Mouse (Mus musculus) left cerebral cortex, adult 18-20 months (tissue): ENCODE data around the gene Aldh1b1. TPM values are rescaled to one million over a fixed set of nuclear protein-coding genes. Genes with fewer than 3 reads are reported as not detected.

Experiments
- DNase-seq, 2 experiments: peaks; one replicate each; pipeline ENCODE4 v3.0.0; 2021 to 2022; ENCODE audit warnings: low spot score in 2 of 2, mixed read lengths in 1 of 2
- total RNA-seq, 2 experiments: library from RNA; stranded (reverse); gene quantifications; 2 replicates each; pipeline ENCODE4 v1.2.3; 2021

Aldh1b1 gene
- total RNA-seq, 2 experiments from 2014 or later, result 4.6 to 4.7 TPM

GRCm38 (mm10) chr4:45771619-45772018 lies 27.2 kb upstream of the Aldh1b1 start:
- peak in 1 of 2 experiments; percentile 35 for DNase-seq

GRCm38 (mm10) chr4:45783671-45784070 lies 15.2 kb upstream of the Aldh1b1 start:
- DNase-seq, result no peak

- DNase-seq, result no peak
Measured at GRCm38 (mm10) chr4:45785959-45786358, 12.9 kb upstream of the Aldh1b1 start.

GRCm38 (mm10) chr4:45786674-45787073 lies 12.1 kb upstream of the Aldh1b1 start:
- DNase-seq, result no peak

- no peak for DNase-seq
Measured at GRCm38 (mm10) chr4:45788446-45789081, 10.3 kb upstream of the Aldh1b1 start.

GRCm38 (mm10) chr4:45789263-45789958 lies 9.4 kb upstream of the Aldh1b1 start:
- peak; percentile 71 to 77 for DNase-seq

GRCm38 (mm10) chr4:45790018-45790417 lies 8.8 kb upstream of the Aldh1b1 start:
- no peak for DNase-seq

- DNase-seq, result no peak
Measured at GRCm38 (mm10) chr4:45795191-45795811, 3.5 kb upstream of the Aldh1b1 start.

GRCm38 (mm10) chr4:45796760-45797159 lies 2.1 kb upstream of the Aldh1b1 start:
- DNase-seq, result no peak

GRCm38 (mm10) chr4:45799956-45800537 lies 1.2 kb downstream of the Aldh1b1 start:
- no peak for DNase-seq

GRCm38 (mm10) chr4:45802900-45803299 lies 4.1 kb downstream of the Aldh1b1 start:
- no peak for DNase-seq

GRCm38 (mm10) chr4:45808034-45808433 lies 9.2 kb downstream of the Aldh1b1 start:
- DNase-seq, result no peak

GRCm38 (mm10) chr4:45811250-45811649 lies 12.4 kb downstream of the Aldh1b1 start:
- no peak for DNase-seq

- DNase-seq, result peak; percentile 29 to 50
Measured at GRCm38 (mm10) chr4:45815542-45815941, 16.7 kb downstream of the Aldh1b1 start.

- no peak for DNase-seq
Measured at GRCm38 (mm10) chr4:45818814-45819207, 20.0 kb downstream of the Aldh1b1 start.

GRCm38 (mm10) chr4:45819208-45819931 lies 20.5 kb downstream of the Aldh1b1 start:
- peak; percentile 18 to 48 for DNase-seq

- DNase-seq, result peak; percentile 63 to 67
Measured at GRCm38 (mm10) chr4:45820074-45820830, 21.4 kb downstream of the Aldh1b1 start.

- no peak for DNase-seq
Measured at GRCm38 (mm10) chr4:45821995-45822394, 23.2 kb downstream of the Aldh1b1 start.

- no peak for DNase-seq
Measured at GRCm38 (mm10) chr4:45822781-45823575, 24.2 kb downstream of the Aldh1b1 start.
